Mouse (Mus musculus) kidney, adult 11 months (tissue): ENCODE measurements around the gene Mfap3l.
"Not testable (repeated sequence)": the region's sequence is repeated elsewhere in the genome, so short reads cannot be mapped to it uniquely, and the experiment has no call there.

Experiments used
- DNase-seq: peaks from one replicate; pipeline ENCODE4 v3.0.0; 2022

The Mfap3l gene

GRCm38 (mm10) chr8:60657425-60658113, 24.9 kb downstream of the Mfap3l start:
- no peak for DNase-seq

- DNase-seq, result no peak
Measured at GRCm38 (mm10) chr8:60658114-60658500, 25.5 kb downstream of the Mfap3l start.

DNA sequence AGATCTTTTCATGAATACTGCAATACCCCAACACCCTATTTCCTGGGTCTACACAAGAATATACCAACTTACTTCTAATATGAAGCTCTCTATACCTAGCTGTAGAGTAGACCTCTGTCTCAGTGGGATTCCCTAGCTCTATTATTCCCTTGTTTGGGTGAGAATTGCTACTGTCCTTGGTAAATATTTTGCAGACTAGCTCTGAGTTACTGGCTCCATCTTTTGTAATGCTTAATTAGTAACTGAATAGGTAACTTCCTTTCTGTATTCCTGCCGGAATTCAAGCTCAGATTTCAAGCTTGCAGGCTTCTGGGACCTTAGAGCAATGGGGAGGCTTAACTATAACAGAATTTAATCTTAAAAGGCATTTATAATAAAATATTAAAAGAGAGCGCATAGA, 26.1 kb downstream of the Mfap3l start:
- DNase-seq, result not testable (repeated sequence)

DNA sequence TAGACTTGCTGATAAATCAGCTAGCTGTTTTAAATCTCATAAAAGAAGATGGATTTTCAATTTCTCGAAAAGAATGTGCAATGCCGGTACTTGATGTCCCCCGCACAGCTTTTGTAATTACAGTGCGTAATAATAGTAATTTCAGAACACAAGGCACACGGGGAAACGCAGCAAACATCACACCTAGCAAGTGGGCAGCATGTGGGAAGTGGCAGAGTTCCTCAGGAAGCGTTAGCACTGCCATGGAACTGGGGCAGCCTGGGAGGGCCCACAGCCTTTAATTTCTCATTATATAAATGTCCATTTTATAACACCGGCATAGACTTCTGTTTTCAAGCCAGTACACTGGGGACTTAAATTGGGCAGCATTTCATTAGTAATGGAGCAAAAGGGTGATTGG, 27.1 kb downstream of the Mfap3l start:
- no peak for DNase-seq

- no peak for DNase-seq
Measured at GRCm38 (mm10) chr8:60661191-60661590, 28.6 kb downstream of the Mfap3l start.

DNA sequence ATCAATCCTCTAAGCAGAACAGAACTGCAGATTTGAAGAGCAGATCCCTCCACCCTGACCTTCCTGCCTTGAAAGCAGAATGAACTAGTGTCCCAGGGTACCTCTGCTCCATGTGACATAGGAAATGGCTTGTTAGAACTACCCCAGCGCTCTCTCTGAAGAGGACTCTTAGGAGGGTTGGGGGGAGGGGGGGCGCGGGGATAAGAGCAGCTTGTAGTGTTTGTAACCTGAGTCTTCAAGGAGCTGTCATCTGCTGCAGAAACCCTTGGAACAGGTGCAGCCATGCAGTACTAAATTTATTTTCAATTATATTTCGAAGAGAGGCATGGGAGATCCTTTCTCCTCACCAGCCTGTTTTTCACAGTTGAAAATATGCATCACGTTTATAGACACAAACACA, 30.9 kb downstream of the Mfap3l start:
- no peak for DNase-seq

- peak; percentile 42 for DNase-seq
Measured at GRCm38 (mm10) chr8:60665821-60666220, 33.2 kb downstream of the Mfap3l start.

- peak; percentile 51 for DNase-seq
Measured at GRCm38 (mm10) chr8:60666852-60667251, 34.2 kb downstream of the Mfap3l start.

- DNase-seq, result no peak
Measured at GRCm38 (mm10) chr8:60678590-60678989, 46.0 kb downstream of the Mfap3l start.

- DNase-seq, result no peak
Measured at GRCm38 (mm10) chr8:60681811-60682210, 49.2 kb downstream of the Mfap3l start.

- DNase-seq, result no peak
Measured at GRCm38 (mm10) chr8:60682340-60682739, 49.7 kb downstream of the Mfap3l start.

GRCm38 (mm10) chr8:60711516-60712086, 79.0 kb downstream of the Mfap3l start:
- no peak for DNase-seq

GRCm38 (mm10) chr8:60714724-60715123, 82.1 kb downstream of the Mfap3l start:
- DNase-seq, result no peak

- peak; percentile 7 for DNase-seq
Measured at GRCm38 (mm10) chr8:60718692-60719091, 86.1 kb downstream of the Mfap3l start.
